Mouse (Mus musculus) E14TG2a.4 (cell line): Measurements from ENCODE around the gene Fbll1.
"Not testable (repeated sequence)": the region's sequence is repeated elsewhere in the genome, so short reads cannot be mapped to it uniquely, and the experiment has no call there.

Experiments
- H3K27me3 ChIP-seq: 2 replicates; pipeline ENCODE4 v1.6.1; 2014; ENCODE audit warnings: low read length, control low read depth; ENCODE audit not compliant: insufficient read depth
- H3K36me3 ChIP-seq: 2 replicates; pipeline ENCODE4 v1.6.1; 2014; ENCODE audit warnings: low read length, control low read depth; ENCODE audit not compliant: insufficient read depth
- H3K4me1 ChIP-seq: replicated peaks from 2 replicates; pipeline ENCODE4 v1.6.1; 2014; ENCODE audit warnings: low read depth, low read length, control low read depth
- H3K4me3 ChIP-seq: replicated peaks from 2 replicates; pipeline ENCODE4 v1.5.1; 2014; ENCODE audit warnings: mild to moderate bottlenecking, low read length
- H3K9me3 ChIP-seq: 2 replicates; pipeline ENCODE4 v1.6.1; 2014; ENCODE audit warnings: low read length, control low read depth
- CTCF ChIP-seq: conservative IDR thresholded peaks from 2 replicates; pipeline ENCODE4 v1.5.1; 2014; ENCODE audit warnings: low read length
- NANOG ChIP-seq: IDR thresholded peaks from 2 replicates; pipeline ENCODE4 v1.6.1; 2014; ENCODE audit warnings: borderline replicate concordance, low read length, mixed read lengths
- POU5F1 ChIP-seq: IDR thresholded peaks from 2 replicates; pipeline ENCODE4 v1.6.1; 2014; ENCODE audit warnings: low read length, borderline replicate concordance

Fbll1 gene

GRCm38 (mm10) chr11:35798874-35799273 is at the start of gene Fbll1:
Gene Fbll1 (minus strand): TSS chr11:35798884.
- TF ChIP-seq CTCF (no peak), POU5F1 (no peak), NANOG (no peak)
- Histone ChIP-seq H3K4me1 (peaks cover 22% of the 10 kb centered on the region), H3K4me3 (peak within 1 kb of the TSS; percentile 75), H3K36me3 (no peaks in the 10 kb centered on the region), H3K9me3 (no peaks in the 10 kb centered on the region), H3K27me3 (peaks cover 68% of the 10 kb centered on the region)

- TF ChIP-seq NANOG, result no peak
- TF ChIP-seq CTCF, result no peak
- TF ChIP-seq POU5F1, result no peak
- H3K36me3 ChIP-seq, result peaks cover 46% of the 10 kb centered on the region
- no peaks in the 10 kb centered on the region for H3K27me3 ChIP-seq
- peaks cover 47% of the 10 kb centered on the region for H3K4me1 ChIP-seq
- no peaks in the 10 kb centered on the region for H3K9me3 ChIP-seq
- H3K4me3 ChIP-seq, result 0 out of 2 replicates have a peak overlapping the region, but pooled peaks have one; percentile 0
These were observed 45.6 kb upstream of the Fbll1 start for GRCm38 (mm10) chr11:35844299-35844698.

- H3K27me3 ChIP-seq, H3K4me3 ChIP-seq, H3K9me3 ChIP-seq: not testable (repeated sequence)
- H3K36me3 ChIP-seq, result peaks cover 43% of the 10 kb centered on the region
- TF ChIP-seq CTCF, result 0 out of 2 replicates have a peak, but pooled peaks have one; percentile 8
- H3K4me1 ChIP-seq, result peaks cover 65% of the 10 kb centered on the region
These were observed 43.9 kb upstream of the Fbll1 start for GRCm38 (mm10) chr11:35842560-35842959.

- peaks cover 43% of the 10 kb centered on the region for H3K36me3 ChIP-seq
- TF ChIP-seq CTCF (no peak), POU5F1 (no peak), NANOG (no peak)
- H3K27me3 ChIP-seq, result no peaks in the 10 kb centered on the region
- H3K4me1 ChIP-seq, result peaks cover 69% of the 10 kb centered on the region
- H3K9me3 ChIP-seq, result no peaks in the 10 kb centered on the region
- peak overlapping the region; percentile 79 for H3K4me3 ChIP-seq
These were observed 43.1 kb upstream of the Fbll1 start for GRCm38 (mm10) chr11:35841738-35842325.

GRCm38 (mm10) chr11:35840806-35841205 is 42.1 kb upstream of the Fbll1 start:
- peaks cover 38% of the 10 kb centered on the region for H3K36me3 ChIP-seq
- H3K4me1 ChIP-seq, result peaks cover 69% of the 10 kb centered on the region
- not testable (repeated sequence) for H3K27me3 ChIP-seq, H3K9me3 ChIP-seq
- H3K4me3 ChIP-seq, result peak overlapping the region; percentile 79

GRCm38 (mm10) chr11:35840282-35840681 is 41.6 kb upstream of the Fbll1 start:
- Histone ChIP-seq H3K4me1 (peaks cover 71% of the 10 kb centered on the region), H3K9me3 (no peaks in the 10 kb centered on the region), H3K27me3 (no peaks in the 10 kb centered on the region), H3K36me3 (peaks cover 38% of the 10 kb centered on the region), H3K4me3 (peak overlapping the region; percentile 79)
- peak; percentile 90 for TF ChIP-seq CTCF
- TF ChIP-seq NANOG, result no peak

- no peak for TF ChIP-seq CTCF
- no peak for TF ChIP-seq NANOG
- no peak for TF ChIP-seq POU5F1
These were observed 40.0 kb upstream of the Fbll1 start for GRCm38 (mm10) chr11:35838345-35839338.

GRCm38 (mm10) chr11:35837156-35838126 is 38.8 kb upstream of the Fbll1 start:
- Histone ChIP-seq H3K4me1 (peaks cover 69% of the 10 kb centered on the region), H3K36me3 (peaks cover 42% of the 10 kb centered on the region), H3K27me3 (no peaks in the 10 kb centered on the region), H3K4me3 (peak overlapping the region; percentile 57; the same call in 1 of the 2 replicates), H3K9me3 (no peaks in the 10 kb centered on the region)
- TF ChIP-seq CTCF (peak; percentile 36), NANOG (no peak)

More at GRCm38 (mm10) chr11:35838345-35839338, 40.0 kb upstream of the Fbll1 start:
- peaks cover 37% of the 10 kb centered on the region for H3K36me3 ChIP-seq
- peaks cover 63% of the 10 kb centered on the region for H3K4me1 ChIP-seq
- H3K27me3 ChIP-seq, result no peaks in the 10 kb centered on the region
- no peaks in the 10 kb centered on the region for H3K9me3 ChIP-seq
- peak overlapping the region; percentile 79 for H3K4me3 ChIP-seq
